Mouse (Mus musculus) right cerebral cortex, postnatal 4 days (tissue): ENCODE measurements around the gene Rdh19.
"Not testable (repeated sequence)": the region's sequence is repeated elsewhere in the genome, so short reads cannot be mapped to it uniquely, and the experiment has no call there.

Source experiments
- DNase-seq: peaks from one replicate; pipeline ENCODE4 v3.0.0-alpha.2; 2022

Gene Rdh19

GRCm38 (mm10) chr10:127881041-127881440 is 31.3 kb downstream of the Rdh19 start:
- DNase-seq: no peak

- DNase-seq: no peak
Observed at GRCm38 (mm10) chr10:127886551-127886950, 36.8 kb downstream of the Rdh19 start.

GRCm38 (mm10) chr10:127886971-127887370 is 37.2 kb downstream of the Rdh19 start:
- no peak for DNase-seq

- no peak for DNase-seq
Observed at GRCm38 (mm10) chr10:127888605-127889004, 38.9 kb downstream of the Rdh19 start, which contains the start of gene Rdh7. Rdh7 (minus strand) TSS chr10:127888817.

DNA sequence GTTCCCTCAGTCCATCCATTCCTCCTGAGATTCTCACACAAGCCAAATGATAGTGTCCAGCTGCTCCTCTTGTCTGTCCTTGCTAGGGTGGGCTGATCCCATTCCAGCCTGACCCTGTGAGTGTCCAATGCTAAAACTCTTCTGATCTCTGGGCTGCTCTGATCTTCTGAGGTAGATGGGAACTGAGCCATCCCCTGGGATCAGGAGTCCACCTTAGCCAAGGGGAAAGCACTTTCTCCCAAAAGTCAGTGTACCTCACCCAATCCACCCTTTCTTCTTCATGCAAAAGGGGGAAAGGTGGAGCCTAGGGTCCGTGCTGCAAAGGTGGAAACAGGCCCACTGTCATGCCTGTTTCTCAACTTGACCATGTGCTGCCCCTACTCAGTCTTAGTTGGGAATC is 41.8 kb downstream of the Rdh19 start:
- DNase-seq: no peak

- not testable (repeated sequence) for DNase-seq
Observed at GRCm38 (mm10) chr10:127893163-127894022, 43.7 kb downstream of the Rdh19 start.

DNA sequence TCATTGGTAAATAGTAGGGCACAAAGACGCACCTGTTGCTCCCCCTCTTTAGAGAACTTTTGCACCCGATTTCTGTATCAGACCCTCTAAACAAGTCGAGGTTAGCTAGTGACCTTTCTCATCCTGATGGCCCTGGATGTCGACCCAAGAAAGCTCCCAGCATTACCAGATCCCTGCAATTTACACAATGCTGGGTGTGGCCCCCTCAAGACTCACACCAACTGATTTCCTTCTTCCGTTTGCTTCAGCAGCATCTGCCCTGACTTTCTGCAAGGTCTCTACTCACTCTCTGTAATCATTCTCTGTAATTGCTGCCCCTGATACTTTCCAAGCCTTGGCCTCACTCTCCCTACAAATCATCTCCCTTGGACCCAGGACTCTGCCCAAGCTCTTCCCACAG is 47.0 kb downstream of the Rdh19 start:
- no peak for DNase-seq

DNA sequence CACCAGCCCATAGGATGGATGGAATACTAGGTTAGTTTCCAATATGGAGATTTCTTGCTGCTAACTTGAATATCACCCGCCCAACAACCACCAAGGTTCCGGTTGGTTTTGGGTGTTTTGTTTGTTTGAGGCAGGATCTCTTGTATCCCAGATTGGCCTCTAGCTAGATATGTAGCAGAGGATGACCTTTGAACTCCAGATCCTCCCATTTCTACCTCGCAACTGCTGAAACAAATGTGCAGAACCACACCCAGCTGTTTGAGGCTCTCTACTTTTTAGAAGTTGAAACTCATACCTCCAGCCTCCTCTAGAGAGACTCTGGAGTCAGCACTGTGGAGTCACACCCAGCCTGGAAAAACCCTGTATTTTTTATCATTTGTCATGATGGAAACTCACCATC is 47.8 kb downstream of the Rdh19 start:
- no peak for DNase-seq

- DNase-seq: no peak
Observed at GRCm38 (mm10) chr10:127898218-127898617, 48.5 kb downstream of the Rdh19 start, which contains the start of gene Sdr9c7. Sdr9c7 (plus strand) TSS chr10:127898518.

DNA sequence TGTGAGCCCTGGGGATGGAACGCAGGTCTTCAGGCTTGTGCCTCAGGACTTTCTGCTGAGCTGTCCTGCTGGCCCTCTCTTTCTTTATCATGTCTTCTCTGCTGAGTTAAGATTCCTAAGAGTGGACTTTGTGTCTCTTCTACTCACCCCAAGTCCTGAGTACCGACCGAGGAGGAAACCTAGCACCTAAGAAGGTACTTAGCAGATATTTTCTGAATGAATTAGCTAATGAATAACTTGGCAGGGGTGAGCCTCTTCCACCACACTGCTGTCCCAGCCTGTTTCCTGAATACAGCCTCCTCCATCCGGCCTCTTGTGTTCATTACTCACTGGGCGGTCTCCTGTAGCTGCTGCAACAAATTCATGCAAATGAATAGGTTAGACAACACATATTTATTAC is 50.1 kb downstream of the Rdh19 start:
- no peak for DNase-seq

GRCm38 (mm10) chr10:127901751-127902150 is 52.0 kb downstream of the Rdh19 start:
- no peak for DNase-seq

DNA sequence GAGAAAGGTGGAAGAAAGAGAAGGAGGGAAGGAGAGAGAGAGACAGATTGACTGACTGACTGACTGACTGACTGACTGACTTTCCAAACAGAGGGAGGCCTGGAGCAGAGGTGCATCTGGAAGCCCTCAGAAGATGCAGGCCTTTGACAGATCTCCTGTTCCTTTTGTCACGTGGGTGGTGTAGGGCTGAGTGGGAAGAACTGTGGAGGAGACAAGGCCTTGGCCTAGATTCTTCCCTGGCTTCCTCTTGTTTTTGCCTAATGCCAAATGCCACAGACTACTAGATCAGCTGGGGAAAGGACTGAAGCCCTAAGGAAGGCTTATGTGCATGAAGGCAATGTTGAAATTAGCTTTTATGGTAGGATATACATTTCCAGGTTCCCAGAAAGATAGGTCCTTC is 53.4 kb downstream of the Rdh19 start:
- no peak for DNase-seq

DNA sequence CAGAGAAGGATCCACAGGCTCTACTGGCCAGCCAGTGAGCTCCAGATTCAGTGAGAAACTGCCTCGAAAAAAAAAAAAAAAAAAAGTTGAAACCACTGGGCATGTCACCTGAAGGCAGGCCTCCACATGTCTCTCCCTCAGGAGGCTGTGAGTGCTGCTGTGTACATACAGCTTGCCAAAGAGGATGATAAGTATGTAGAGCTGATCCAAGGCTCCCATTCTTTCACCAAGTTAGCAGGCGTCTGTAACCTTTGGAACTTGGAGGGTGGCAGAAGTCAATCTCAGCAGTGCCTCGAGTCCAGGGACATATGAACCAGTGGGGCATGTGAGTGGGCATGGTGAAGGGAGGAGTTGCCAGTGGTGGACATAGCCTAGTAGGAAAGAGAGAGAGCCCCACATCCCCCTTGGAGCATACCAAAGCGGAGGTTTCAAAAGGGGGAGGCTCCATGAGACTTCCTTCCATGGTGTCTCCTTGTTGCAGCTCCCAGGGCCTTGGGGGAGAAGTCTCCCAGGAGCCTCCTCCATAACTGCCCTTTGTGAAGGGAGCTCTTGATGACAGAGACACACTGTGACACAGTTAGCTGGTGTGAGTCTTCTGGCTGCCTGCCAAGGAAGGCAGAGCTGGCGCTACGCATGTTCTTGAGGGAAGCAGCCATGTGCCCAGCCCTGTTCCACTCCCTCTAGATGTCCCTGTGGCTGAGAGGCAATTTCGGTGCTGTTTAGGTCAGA is 55.2 kb downstream of the Rdh19 start:
- peak; percentile 15 for DNase-seq

GRCm38 (mm10) chr10:127906138-127906537 is 56.4 kb downstream of the Rdh19 start:
- DNase-seq: no peak

- DNase-seq: no peak
Observed at GRCm38 (mm10) chr10:127907386-127907951, 57.7 kb downstream of the Rdh19 start.
